Mouse (Mus musculus) CH12.LX (cell line): ENCODE data around the gene Stxbp2. TPM values are rescaled to one million over a fixed set of nuclear protein-coding genes. Genes with fewer than 3 reads are reported as not detected.
A peak's percentile ranks its signal among the peaks of the same experiment; 100 is the strongest.

Experiments used
- DNase-seq: peaks from one replicate; pipeline ENCODE4 v3.0.0-alpha.2; 2013; ENCODE audit errors: extremely low read depth
- H3K27ac ChIP-seq: 2 replicates; pipeline ENCODE4 v1.5.1; 2012; ENCODE audit warnings: low read depth, mild to moderate bottlenecking, control low read depth, moderate library complexity; ENCODE audit not compliant: insufficient read depth
- H3K27me3 ChIP-seq: replicated peaks from 2 replicates; pipeline ENCODE3; 2012; ENCODE audit warnings: inconsistent platforms
- H3K36me3 ChIP-seq, 2 experiments: replicated peaks in 1 of 2; 2 replicates each; pipeline versions ENCODE3 to v1.6.1; 2012; ENCODE audit warnings: inconsistent platforms in 1 of 2, low read length in 1 of 2, mild to moderate bottlenecking in 1 of 2, mixed read lengths in 1 of 2, moderate library complexity in 1 of 2; ENCODE audit not compliant: control insufficient read depth in 1 of 2, insufficient read depth in 1 of 2
- H3K4me1 ChIP-seq, 2 experiments: 2 replicates each; pipeline ENCODE4 v1.6.1; 2012; ENCODE audit warnings: inconsistent platforms in 1 of 2, moderate library complexity in 1 of 2; ENCODE audit not compliant: insufficient read depth in 2 of 2, control insufficient read depth in 1 of 2
- H3K4me2 ChIP-seq: 2 replicates; pipeline ENCODE4 v1.6.1; 2012; ENCODE audit warnings: low read depth, mild to moderate bottlenecking, control low read depth; ENCODE audit not compliant: poor library complexity, insufficient read depth, severe bottlenecking
- H3K4me3 ChIP-seq, 3 experiments: fragments of 150-350 bp in 1 of 3; sonication (generic) in 1 of 3; replicated peaks in 1 of 3; 2 replicates each; pipeline versions ENCODE3 to v1.5.1; 2011 to 2012; ENCODE audit warnings: low read depth in 2 of 3, low read length in 2 of 3, mild to moderate bottlenecking in 2 of 3, moderate library complexity in 2 of 3, control low read depth in 1 of 3, improper control_type of control experiment in 1 of 3, inconsistent platforms in 1 of 3, mixed read lengths in 1 of 3; ENCODE audit not compliant: poor library complexity in 1 of 3
- H3K79me2 ChIP-seq: replicated peaks from 2 replicates; pipeline ENCODE4 v1.6.1; 2012; ENCODE audit warnings: mild to moderate bottlenecking, moderate library complexity; ENCODE audit not compliant: control insufficient read depth, poor library complexity, insufficient read depth, severe bottlenecking; ENCODE audit errors: extremely low read depth
- H3K9ac ChIP-seq: 2 replicates; pipeline ENCODE4 v1.6.1; 2012; ENCODE audit warnings: low read depth, mild to moderate bottlenecking, control low read depth, moderate library complexity; ENCODE audit not compliant: insufficient read depth
- H3K9me3 ChIP-seq: replicated peaks from 2 replicates; pipeline ENCODE3; 2012; ENCODE audit warnings: low read length, inconsistent platforms, mixed read lengths
- CHD2 ChIP-seq: IDR thresholded peaks from 2 replicates; pipeline ENCODE4 v1.6.1; 2011; ENCODE audit warnings: low read length, improper control_type of control experiment
- CTCF ChIP-seq, 2 experiments: IDR thresholded peaks in 1 of 2; conservative IDR thresholded peaks in 1 of 2; 2 replicates each; pipeline ENCODE4 v1.5.1; 2011 to 2012; ENCODE audit warnings: low read depth in 2 of 2, low read length in 2 of 2, improper control_type of control experiment in 1 of 2, inconsistent platforms in 1 of 2, mild to moderate bottlenecking in 1 of 2, moderate library complexity in 1 of 2
- ELF1 ChIP-seq: IDR thresholded peaks from 2 replicates; pipeline ENCODE4 v1.6.1; 2014; ENCODE audit warnings: low read depth, mild to moderate bottlenecking, inconsistent platforms, low read length, improper control_type of control experiment
- EP300 ChIP-seq: IDR thresholded peaks from 2 replicates; pipeline ENCODE4 v1.6.1; 2011; ENCODE audit warnings: low read length, improper control_type of control experiment
- ETS1 ChIP-seq: conservative IDR thresholded peaks from 2 replicates; pipeline ENCODE4 v1.6.1; 2012; ENCODE audit warnings: low read depth, mild to moderate bottlenecking, inconsistent platforms, low read length, improper control_type of control experiment, moderate library complexity
- HCFC1 ChIP-seq: IDR thresholded peaks from 2 replicates; pipeline ENCODE4 v1.6.1; 2012; ENCODE audit warnings: low read depth, mild to moderate bottlenecking, inconsistent platforms, low read length, improper control_type of control experiment
- IRF4 ChIP-seq: IDR thresholded peaks from 2 replicates; pipeline ENCODE4 v1.6.1; 2014; ENCODE audit warnings: low read depth, mild to moderate bottlenecking, inconsistent platforms, low read length, improper control_type of control experiment
- JUN ChIP-seq: IDR thresholded peaks from 2 replicates; pipeline ENCODE4 v1.6.1; 2011; ENCODE audit warnings: low read depth, mild to moderate bottlenecking, low read length, improper control_type of control experiment, moderate library complexity; ENCODE audit not compliant: insufficient read depth
- MAZ ChIP-seq: IDR thresholded peaks from 2 replicates; pipeline ENCODE4 v1.6.1; 2012; ENCODE audit warnings: low read depth, mild to moderate bottlenecking, inconsistent platforms, low read length, improper control_type of control experiment, moderate library complexity
- NELFE ChIP-seq: IDR thresholded peaks from 2 replicates; pipeline ENCODE4 v1.6.1; 2011; ENCODE audit warnings: low read depth, low read length, improper control_type of control experiment
- NRF1 ChIP-seq: IDR thresholded peaks from 2 replicates; pipeline ENCODE4 v1.6.1; 2014; ENCODE audit warnings: low read depth, mild to moderate bottlenecking, inconsistent platforms, low read length, improper control_type of control experiment, moderate library complexity
- POLR2A ChIP-seq: IDR thresholded peaks from 2 replicates; pipeline ENCODE4 v1.6.1; 2011; ENCODE audit warnings: low read depth, mild to moderate bottlenecking, improper control_type of control experiment, low read length
- POLR2AphosphoS2 ChIP-seq: IDR thresholded peaks from 2 replicates; pipeline ENCODE4 v1.6.1; 2011; ENCODE audit warnings: low read depth, low read length, improper control_type of control experiment
- RAD21 ChIP-seq: IDR thresholded peaks from 2 replicates; pipeline ENCODE4 v1.6.1; 2011; ENCODE audit warnings: low read depth, mild to moderate bottlenecking, low read length, improper control_type of control experiment, moderate library complexity
- SIN3A ChIP-seq: IDR thresholded peaks from 2 replicates; pipeline ENCODE4 v1.6.1; 2012; ENCODE audit warnings: low read length, improper control_type of control experiment, inconsistent platforms
- SMC3 ChIP-seq: IDR thresholded peaks from 2 replicates; pipeline ENCODE4 v1.6.1; 2011; ENCODE audit warnings: low read depth, low read length, improper control_type of control experiment
- TBP ChIP-seq: conservative IDR thresholded peaks from 2 replicates; pipeline ENCODE4 v1.6.1; 2011; ENCODE audit warnings: low read depth, low read length, improper control_type of control experiment
- TCF12 ChIP-seq: IDR thresholded peaks from 2 replicates; pipeline ENCODE4 v1.6.1; 2014; ENCODE audit warnings: low read depth, mild to moderate bottlenecking, inconsistent platforms, low read length, improper control_type of control experiment
- USF1 ChIP-seq: IDR thresholded peaks from 2 replicates; pipeline ENCODE4 v1.6.1; 2014; ENCODE audit warnings: low read depth, mild to moderate bottlenecking, inconsistent platforms, low read length, improper control_type of control experiment
- ZMIZ1 ChIP-seq: IDR thresholded peaks from 2 replicates; pipeline ENCODE4 v1.6.1; 2012; ENCODE audit warnings: low read depth, mild to moderate bottlenecking, inconsistent platforms, low read length, improper control_type of control experiment
- dilution Hi-C: fragments of 300-500 bp; cut with MboI; formaldehyde crosslinking; loops from 2 replicates; pipeline ENCODE4 v1.14.3; 2020; ENCODE audit warnings: low sequenced_read_pairs; ENCODE audit not compliant: extremely low pct_unique_long_range_greater_than_20kb, extremely low pct_ligation_motif_present
- in situ Hi-C: fragments of 300-500 bp; cut with MboI; formaldehyde crosslinking; loops from 3 replicates; pipeline ENCODE4 v1.14.3; 2019; ENCODE audit warnings: low sequenced_read_pairs, low pct_ligation_motif_present, low pct_unique_long_range_greater_than_20kb, mixed read lengths
- polyA plus RNA-seq: library from polyadenylated mRNA; unstranded; fragments of >175 nt; gene quantifications from 2 replicates; pipeline ENCODE4 v1.2.1, GENCODE M21; 2012; ENCODE audit warnings: low read depth; ENCODE audit not compliant: insufficient read length
- total RNA-seq, 2 experiments: library from RNA; depleted of rRNA; stranded (reverse); fragments of 300-350 nt in 1 of 2; fragments of >200 nt in 1 of 2; gene quantifications; 2 replicates each; pipeline ENCODE4 v1.2.3; 2012 to 2014

Stxbp2 gene
- total and polyA plus RNA-seq, 3 experiments: 60.9 to 136 (median 123) TPM

GRCm38 (mm10) chr8:3687537-3687936 is 56.8 kb downstream of the Stxbp2 start:
- TF ChIP-seq TCF12 (no peak), CTCF (conservative IDR thresholded peaks at IDR 0.05 in 1 of 2, IDR thresholded peaks at IDR 0.05 in 1 of 2; ENCODE audit: low read depth in 2 of 2, low read length in 2 of 2) (peak in 1 of 2 experiments; percentile 41; a peak in 1 of 4 replicates)
- in situ Hi-C loops: no loop called here
- peaks cover 21 to 39% of the 10 kb centered on the region in 2 experiments for H3K4me1 ChIP-seq

DNA sequence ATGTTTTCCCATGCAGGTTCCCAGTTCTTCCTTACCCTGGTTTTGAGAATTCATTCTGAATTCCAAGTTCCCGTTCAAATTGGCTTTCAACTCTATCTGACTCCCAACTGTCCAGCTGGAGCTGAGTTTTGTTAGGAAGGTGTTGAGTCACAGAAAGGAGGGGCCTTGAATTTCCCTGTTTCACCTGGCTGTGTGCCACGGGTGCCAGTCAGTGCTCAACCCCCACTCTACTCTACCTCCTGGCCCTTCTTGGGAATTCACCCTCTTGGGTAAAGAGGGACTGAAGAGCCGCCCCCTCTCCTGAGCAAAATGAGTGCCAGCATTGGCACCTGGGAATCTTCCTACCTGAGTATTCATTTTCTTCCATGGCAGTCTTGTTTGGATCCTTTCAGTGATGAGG is 60.0 kb downstream of the Stxbp2 start:
- no peak overlapping the region for H3K27ac ChIP-seq
- DNase-seq: no peak
- in situ Hi-C loops: no loop called here
- H3K36me3 ChIP-seq: peaks cover 0 to 12% of the 10 kb centered on the region in 2 experiments
- H3K9me3 ChIP-seq: no peaks in the 10 kb centered on the region
- H3K9ac ChIP-seq: no peak overlapping the region
- dilution Hi-C loops: no loop called here
- H3K4me1 ChIP-seq: peaks cover 9 to 30% of the 10 kb centered on the region in 2 experiments
- no peaks in the 10 kb centered on the region for H3K79me2 ChIP-seq
- no peak overlapping the region for H3K4me2 ChIP-seq
- TF ChIP-seq NELFE: no peak
- TF ChIP-seq MAZ: no peak
- TF ChIP-seq POLR2AphosphoS2: no peak
- TF ChIP-seq EP300: no peak
- no peak for TF ChIP-seq JUN
- no peak for TF ChIP-seq IRF4
- TF ChIP-seq NRF1: no peak
- no peak for TF ChIP-seq RAD21
- no peak for TF ChIP-seq TBP
- no peak for TF ChIP-seq USF1
- TF ChIP-seq CHD2: no peak
- TF ChIP-seq ETS1: no peak
- no peak for TF ChIP-seq CTCF (conservative IDR thresholded peaks at IDR 0.05 in 1 of 2, IDR thresholded peaks at IDR 0.05 in 1 of 2; ENCODE audit: low read depth in 2 of 2, low read length in 2 of 2)
- TF ChIP-seq SIN3A: no peak
- TF ChIP-seq POLR2A: no peak
- no peak for TF ChIP-seq HCFC1
- TF ChIP-seq ZMIZ1: no peak
- TF ChIP-seq ELF1: no peak
- no peak for TF ChIP-seq SMC3
- peaks cover 2% of the 10 kb centered on the region for H3K27me3 ChIP-seq
- no peak overlapping the region for H3K4me3 ChIP-seq

More at GRCm38 (mm10) chr8:3687537-3687936, 56.8 kb downstream of the Stxbp2 start:
- Histone ChIP-seq H3K4me3 (no peak overlapping the region), H3K36me3 (peaks cover 0 to 31% of the 10 kb centered on the region in 2 experiments), H3K27ac (no peak overlapping the region), H3K79me2 (no peaks in the 10 kb centered on the region), H3K27me3 (peaks cover 2% of the 10 kb centered on the region), H3K4me2 (no peak overlapping the region), H3K9me3 (no peaks in the 10 kb centered on the region), H3K9ac (no peak overlapping the region)
- dilution Hi-C loops: no loop called here
- DNase-seq: no peak

Other genes starting within 250 kb of the Stxbp2 start
- gene Arhgef18, start 237.9 kb upstream of the Stxbp2 start, total RNA-seq (2012; rRNA removed): 0.17 and 0.21 TPM in 2 replicates
- 0.12 TPM in 1 of 2 replicates, not detected in the other for gene Arhgef18, start 237.9 kb upstream of the Stxbp2 start, total RNA-seq (2014; rRNA removed)
- gene Arhgef18, start 237.9 kb upstream of the Stxbp2 start, polyA plus RNA-seq: 0.26 and 0.27 TPM in 2 replicates
- gene Pex11g, start 163.3 kb upstream of the Stxbp2 start, total RNA-seq (2012; rRNA removed): 4.9 and 5.9 TPM in 2 replicates
- 1.3 and 2.4 TPM in 2 replicates for gene Pex11g, start 163.3 kb upstream of the Stxbp2 start, total RNA-seq (2014; rRNA removed)
- gene Pex11g, start 163.3 kb upstream of the Stxbp2 start, polyA plus RNA-seq: 1.9 and 2.7 TPM in 2 replicates
- gene Tex45, start 160.1 kb upstream of the Stxbp2 start, total RNA-seq (2012; rRNA removed): not detected in 2 replicates
- not detected in 2 replicates for gene Tex45, start 160.1 kb upstream of the Stxbp2 start, total RNA-seq (2014; rRNA removed)
- not detected in 2 replicates for gene Tex45, start 160.1 kb upstream of the Stxbp2 start, polyA plus RNA-seq
- gene Zfp358, start 137.8 kb upstream of the Stxbp2 start, total RNA-seq (2012; rRNA removed): 0.25 and 0.64 TPM in 2 replicates
- 0.54 TPM in 1 of 2 replicates, not detected in the other for gene Zfp358, start 137.8 kb upstream of the Stxbp2 start, total RNA-seq (2014; rRNA removed)
- gene Zfp358, start 137.8 kb upstream of the Stxbp2 start, polyA plus RNA-seq: 0.17 TPM in 1 of 2 replicates, not detected in the other
- 18.1 and 20.5 TPM in 2 replicates for gene Mcoln1, start 130.5 kb upstream of the Stxbp2 start, total RNA-seq (2012; rRNA removed)
- gene Mcoln1, start 130.5 kb upstream of the Stxbp2 start, total RNA-seq (2014; rRNA removed): 11.5 and 13.0 TPM in 2 replicates
- gene Mcoln1, start 130.5 kb upstream of the Stxbp2 start, polyA plus RNA-seq: 26.5 and 28.0 TPM in 2 replicates
- 27.7 and 29.6 TPM in 2 replicates for gene Pnpla6, start 115.6 kb upstream of the Stxbp2 start, total RNA-seq (2012; rRNA removed)
- gene Pnpla6, start 115.6 kb upstream of the Stxbp2 start, total RNA-seq (2014; rRNA removed): 12.5 and 13.7 TPM in 2 replicates
- gene Pnpla6, start 115.6 kb upstream of the Stxbp2 start, polyA plus RNA-seq: 38.6 and 39.8 TPM in 2 replicates
- gene C330021F23Rik, start 63.0 kb upstream of the Stxbp2 start, total RNA-seq (2012; rRNA removed): 0.84 and 1.1 TPM in 2 replicates
- gene C330021F23Rik, start 63.0 kb upstream of the Stxbp2 start, total RNA-seq (2014; rRNA removed): not detected in 2 replicates
- 0.60 and 1.0 TPM in 2 replicates for gene C330021F23Rik, start 63.0 kb upstream of the Stxbp2 start, polyA plus RNA-seq
- 0.51 and 0.67 TPM in 2 replicates for gene Camsap3, start 43.7 kb upstream of the Stxbp2 start, total RNA-seq (2012; rRNA removed)
- gene Camsap3, start 43.7 kb upstream of the Stxbp2 start, total RNA-seq (2014; rRNA removed): not detected in 2 replicates
- 0.36 and 0.50 TPM in 2 replicates for gene Camsap3, start 43.7 kb upstream of the Stxbp2 start, polyA plus RNA-seq
- gene Xab2, start 9.6 kb upstream of the Stxbp2 start, total RNA-seq (2012; rRNA removed): 60.7 and 62.7 TPM in 2 replicates
- 46.1 and 49.9 TPM in 2 replicates for gene Xab2, start 9.6 kb upstream of the Stxbp2 start, total RNA-seq (2014; rRNA removed)
- 57.1 and 62.0 TPM in 2 replicates for gene Xab2, start 9.6 kb upstream of the Stxbp2 start, polyA plus RNA-seq
- 70.2 and 85.3 TPM in 2 replicates for gene Pet100, start 9.4 kb upstream of the Stxbp2 start, total RNA-seq (2012; rRNA removed)
- gene Pet100, start 9.4 kb upstream of the Stxbp2 start, total RNA-seq (2014; rRNA removed): 38.8 and 39.0 TPM in 2 replicates
- gene Pet100, start 9.4 kb upstream of the Stxbp2 start, polyA plus RNA-seq: 62.7 and 86.0 TPM in 2 replicates
- gene Pcp2, start 5.4 kb upstream of the Stxbp2 start, total RNA-seq (2012; rRNA removed): 0.29 and 0.38 TPM in 2 replicates
- not detected in 2 replicates for gene Pcp2, start 5.4 kb upstream of the Stxbp2 start, total RNA-seq (2014; rRNA removed)
- 0.56 TPM in 1 of 2 replicates, not detected in the other for gene Pcp2, start 5.4 kb upstream of the Stxbp2 start, polyA plus RNA-seq
- gene Retn, start 24.8 kb downstream of the Stxbp2 start, total RNA-seq (2012; rRNA removed): not detected in 2 replicates
- gene Retn, start 24.8 kb downstream of the Stxbp2 start, total RNA-seq (2014; rRNA removed): not detected in 2 replicates
- gene Retn, start 24.8 kb downstream of the Stxbp2 start, polyA plus RNA-seq: 0.27 TPM in 1 of 2 replicates, not detected in the other
- 0.17 TPM in 1 of 2 replicates, not detected in the other for gene Mcemp1, start 34.8 kb downstream of the Stxbp2 start, total RNA-seq (2012; rRNA removed)
- 0.39 and 0.66 TPM in 2 replicates for gene Mcemp1, start 34.8 kb downstream of the Stxbp2 start, total RNA-seq (2014; rRNA removed)
- gene Mcemp1, start 34.8 kb downstream of the Stxbp2 start, polyA plus RNA-seq: 0.36 and 0.55 TPM in 2 replicates
- not detected in 2 replicates for gene Fcor, start 41.4 kb downstream of the Stxbp2 start, total RNA-seq (2012; rRNA removed)
- not detected in 2 replicates for gene Fcor, start 41.4 kb downstream of the Stxbp2 start, total RNA-seq (2014; rRNA removed)
- gene Fcor, start 41.4 kb downstream of the Stxbp2 start, polyA plus RNA-seq: 0.63 and 0.67 TPM in 2 replicates
- gene Trappc5, start 45.3 kb downstream of the Stxbp2 start, total RNA-seq (2012; rRNA removed): 21.5 and 22.2 TPM in 2 replicates
- 26.8 and 27.4 TPM in 2 replicates for gene Trappc5, start 45.3 kb downstream of the Stxbp2 start, total RNA-seq (2014; rRNA removed)
- gene Trappc5, start 45.3 kb downstream of the Stxbp2 start, polyA plus RNA-seq: 22.4 and 24.4 TPM in 2 replicates
- gene Fcer2a, start 63.2 kb downstream of the Stxbp2 start, total RNA-seq (2012; rRNA removed): 0.71 and 1.5 TPM in 2 replicates
- 2.9 and 3.7 TPM in 2 replicates for gene Fcer2a, start 63.2 kb downstream of the Stxbp2 start, total RNA-seq (2014; rRNA removed)
- 13.7 and 15.6 TPM in 2 replicates for gene Fcer2a, start 63.2 kb downstream of the Stxbp2 start, polyA plus RNA-seq
- gene Clec4g, start 89.7 kb downstream of the Stxbp2 start, total RNA-seq (2012; rRNA removed): not detected in 2 replicates
- not detected in 2 replicates for gene Clec4g, start 89.7 kb downstream of the Stxbp2 start, total RNA-seq (2014; rRNA removed)
- not detected in 2 replicates for gene Clec4g, start 89.7 kb downstream of the Stxbp2 start, polyA plus RNA-seq
- not detected in 2 replicates for gene Cd209a, start 118.0 kb downstream of the Stxbp2 start, total RNA-seq (2012; rRNA removed)
- gene Cd209a, start 118.0 kb downstream of the Stxbp2 start, total RNA-seq (2014; rRNA removed): not detected in 2 replicates
- not detected in 2 replicates for gene Cd209a, start 118.0 kb downstream of the Stxbp2 start, polyA plus RNA-seq
- gene Cd209e, start 223.4 kb downstream of the Stxbp2 start, total RNA-seq (2012; rRNA removed): not detected in 2 replicates
- not detected in 2 replicates for gene Cd209e, start 223.4 kb downstream of the Stxbp2 start, total RNA-seq (2014; rRNA removed)
- not detected in 2 replicates for gene Cd209e, start 223.4 kb downstream of the Stxbp2 start, polyA plus RNA-seq
- gene Cd209d, start 247.6 kb downstream of the Stxbp2 start, total RNA-seq (2012; rRNA removed): 0.25 TPM in 1 of 2 replicates, not detected in the other
- gene Cd209d, start 247.6 kb downstream of the Stxbp2 start, total RNA-seq (2014; rRNA removed): not detected in 2 replicates
- not detected in 2 replicates for gene Cd209d, start 247.6 kb downstream of the Stxbp2 start, polyA plus RNA-seq